Mouse (Mus musculus) stomach, postnatal 0 days (tissue): ENCODE measurements at regions not wholly inside any gene's neighbourhood (a gene's known extent, or its start where the extent isn't known, plus 50 kb on each side); places are given as distances from the start of the nearest gene placed in this dataset.

Experiments
- CTCF ChIP-seq: IDR thresholded peaks from 2 replicates; pipeline ENCODE4 v1.5.1; 2016; ENCODE audit warnings: antibody characterized with exemption, low read depth, mild to moderate bottlenecking, moderate library complexity
- EP300 ChIP-seq: optimal IDR thresholded peaks from 2 replicates; pipeline ENCODE3; 2016; ENCODE audit warnings: antibody characterized with exemption

DNA sequence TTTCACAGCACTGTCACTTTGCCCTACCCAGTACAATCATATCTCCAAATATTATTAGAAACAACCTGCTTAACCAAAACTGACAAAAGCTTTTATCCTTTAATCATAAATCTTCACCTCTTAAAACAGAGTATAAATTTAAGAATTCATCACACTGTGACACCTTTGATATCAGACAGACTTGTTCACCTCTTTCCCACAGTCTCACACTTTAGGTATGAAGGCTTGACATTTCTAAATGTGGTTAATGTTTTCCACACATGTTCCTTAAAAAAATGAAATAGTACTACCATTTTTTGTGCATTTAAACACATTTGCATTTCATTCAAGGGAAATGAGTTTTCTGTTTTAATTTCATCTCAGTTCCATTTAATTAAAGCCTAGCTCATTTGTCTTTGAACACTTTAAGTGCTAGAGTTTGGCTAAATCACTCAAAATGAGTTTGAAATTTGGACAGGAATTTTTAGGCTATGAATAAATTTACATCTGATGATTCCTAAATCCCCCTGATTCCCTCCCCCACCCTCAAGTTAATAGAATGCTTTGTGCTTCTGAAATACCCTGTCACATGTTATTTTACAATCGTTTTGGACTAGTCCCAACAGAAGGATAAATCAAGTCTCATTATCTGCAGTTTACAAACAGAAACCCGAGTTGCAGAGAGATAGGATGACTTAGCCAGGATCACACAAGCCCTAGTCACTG is 127.9 kb downstream of the AI593442 start:
- TF ChIP-seq CTCF: no peak
- no peak for TF ChIP-seq EP300
